Mouse (Mus musculus): ENCODE results near the gene Celf5. TPM values are rescaled to one million over a fixed set of nuclear protein-coding genes. Genes with fewer than 3 reads are reported as not detected.

Celf5 gene
- polyA plus RNA-seq, 1 experiment from 2014 or later = 1.4 TPM

DNA sequence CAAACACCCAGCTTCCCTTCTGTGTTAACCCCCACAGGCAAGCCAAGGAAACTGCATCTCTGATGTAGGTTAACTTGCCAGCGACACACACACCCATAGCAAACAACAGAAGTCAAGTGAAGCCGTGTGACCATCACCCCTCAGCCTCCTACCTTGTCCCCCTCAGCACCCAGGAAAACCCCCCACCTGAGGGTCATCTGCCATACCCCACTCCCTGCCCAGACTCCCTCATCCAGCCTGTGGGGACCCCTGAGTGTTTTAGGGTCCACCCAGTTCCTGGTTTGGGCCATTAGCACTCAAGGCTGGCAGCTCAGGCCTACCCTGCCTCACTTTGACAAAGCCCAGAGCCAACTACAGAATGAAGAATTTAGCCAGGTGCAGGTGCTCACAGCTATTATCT is 16.4 kb downstream of the Celf5 start:
- Histone ChIP-seq H3K9ac (ENCODE audit: low read depth, low read length) (no peak overlapping the region), H3K9me3 (ENCODE audit: control insufficient read depth, low read length) (no peaks in the 10 kb centered on the region), H3K4me2 (ENCODE audit: low read depth, low read length) (no peak overlapping the region), H3K36me3 (ENCODE audit: control insufficient read depth, insufficient read depth, low read length) (no peaks in the 10 kb centered on the region), H3K27ac (ENCODE audit: low read length) (no peak overlapping the region), H3K27me3 (replicated peaks; ENCODE audit: control insufficient read depth, insufficient read depth, low read length) (peaks cover 48% of the 10 kb centered on the region), H3K4me3 (ENCODE audit: low read length) (no peak overlapping the region), H3K4me1 (ENCODE audit: control insufficient read depth, insufficient read depth, low read length) (peaks cover 10% of the 10 kb centered on the region)
- 50% methylated on average over 2 of the region's 2 CpGs for WGBS
- ATAC-seq = no peak

DNA sequence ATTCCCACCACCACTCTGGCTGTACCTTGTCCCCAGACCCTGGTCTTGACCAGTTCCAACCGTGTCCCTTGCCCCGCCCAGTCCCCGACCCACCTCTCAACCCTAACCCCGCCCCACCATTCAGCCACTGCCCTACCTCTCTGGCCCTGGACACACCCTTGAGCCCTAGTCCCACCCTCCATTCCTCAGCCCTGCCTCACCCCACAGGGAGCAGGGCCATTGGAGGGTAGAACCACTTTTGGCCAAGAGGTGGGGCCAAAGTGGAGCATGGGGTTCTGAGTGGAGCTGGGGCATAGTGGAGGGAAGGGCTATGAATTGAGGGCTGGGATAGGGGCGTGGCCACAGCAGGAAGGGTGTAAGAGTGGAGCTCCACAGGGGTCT is 17.3 kb downstream of the Celf5 start:
- Histone ChIP-seq H3K27ac (ENCODE audit: low read length) (no peak overlapping the region), H3K4me3 (ENCODE audit: low read length) (no peak overlapping the region), H3K36me3 (ENCODE audit: control insufficient read depth, insufficient read depth, low read length) (no peaks in the 10 kb centered on the region), H3K4me1 (ENCODE audit: control insufficient read depth, insufficient read depth, low read length) (peaks cover 10% of the 10 kb centered on the region), H3K9me3 (ENCODE audit: control insufficient read depth, low read length) (no peaks in the 10 kb centered on the region), H3K4me2 (ENCODE audit: low read depth, low read length) (0 out of 2 replicates have a peak overlapping the region, but pooled peaks have one; percentile 56), H3K27me3 (replicated peaks; ENCODE audit: control insufficient read depth, insufficient read depth, low read length) (peaks cover 56% of the 10 kb centered on the region), H3K9ac (ENCODE audit: low read depth, low read length) (no peak overlapping the region)
- peak; percentile 74 for ATAC-seq
- WGBS = 0% methylated on average over 5 of the region's 5 CpGs

DNA sequence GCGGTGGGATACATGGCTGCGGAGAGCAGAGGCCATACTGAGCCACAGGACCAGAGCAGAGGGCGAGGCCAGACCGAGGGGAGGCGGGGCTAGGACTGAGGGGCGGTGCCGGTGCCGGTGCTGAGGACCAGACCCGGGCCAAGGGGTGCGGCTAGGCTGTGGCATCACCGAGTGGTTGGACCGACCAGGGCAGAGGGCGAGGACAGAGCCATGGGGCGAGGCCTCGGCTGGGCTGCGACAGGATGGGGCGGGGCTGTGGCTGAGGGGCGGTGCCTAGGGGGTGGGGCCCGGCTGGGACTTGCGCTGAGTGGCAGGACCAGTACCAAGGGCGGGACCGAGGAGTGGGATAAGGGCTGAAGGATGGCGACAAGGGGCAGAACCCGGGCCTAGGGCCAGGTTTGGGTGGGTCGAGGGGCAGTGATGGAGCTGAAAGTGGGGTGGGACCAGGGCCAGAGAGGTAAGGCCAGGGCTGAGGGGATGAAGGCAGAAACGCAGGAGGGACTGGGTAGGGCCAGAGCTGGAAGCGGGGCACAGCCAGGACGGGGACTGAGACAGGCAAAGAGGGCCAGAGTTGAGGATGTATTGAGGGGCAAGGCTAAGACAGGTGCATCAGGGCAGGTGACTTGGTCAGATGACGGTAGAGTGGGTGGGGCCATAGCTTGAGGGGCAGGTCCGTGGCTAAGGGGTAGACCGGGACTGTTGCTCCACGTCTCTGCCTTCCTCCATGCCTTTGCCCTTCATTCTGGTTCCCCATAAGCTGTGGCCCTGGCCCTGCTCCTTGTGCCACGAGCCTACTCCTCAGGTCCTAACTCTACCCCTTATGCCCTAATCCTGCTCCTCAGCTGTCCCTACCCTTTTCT is 17.9 kb downstream of the Celf5 start:
- no peak overlapping the region for H3K27ac ChIP-seq (ENCODE audit: low read length)
- peak overlapping the region; percentile 55; the same call in 1 of the 2 replicates for H3K9ac ChIP-seq (ENCODE audit: low read depth, low read length)
- WGBS = 3% methylated on average over 33 of the region's 33 CpGs
- H3K4me1 ChIP-seq (ENCODE audit: control insufficient read depth, insufficient read depth, low read length) = peaks cover 10% of the 10 kb centered on the region
- peaks cover 56% of the 10 kb centered on the region for H3K27me3 ChIP-seq (replicated peaks; ENCODE audit: control insufficient read depth, insufficient read depth, low read length)
- H3K4me2 ChIP-seq (ENCODE audit: low read depth, low read length) = peak overlapping the region; percentile 56
- H3K4me3 ChIP-seq (ENCODE audit: low read length) = peak overlapping the region; percentile 40
- ATAC-seq = peak; percentile 88
- H3K36me3 ChIP-seq (ENCODE audit: control insufficient read depth, insufficient read depth, low read length) = no peaks in the 10 kb centered on the region
- H3K9me3 ChIP-seq (ENCODE audit: control insufficient read depth, low read length) = no peaks in the 10 kb centered on the region

DNA sequence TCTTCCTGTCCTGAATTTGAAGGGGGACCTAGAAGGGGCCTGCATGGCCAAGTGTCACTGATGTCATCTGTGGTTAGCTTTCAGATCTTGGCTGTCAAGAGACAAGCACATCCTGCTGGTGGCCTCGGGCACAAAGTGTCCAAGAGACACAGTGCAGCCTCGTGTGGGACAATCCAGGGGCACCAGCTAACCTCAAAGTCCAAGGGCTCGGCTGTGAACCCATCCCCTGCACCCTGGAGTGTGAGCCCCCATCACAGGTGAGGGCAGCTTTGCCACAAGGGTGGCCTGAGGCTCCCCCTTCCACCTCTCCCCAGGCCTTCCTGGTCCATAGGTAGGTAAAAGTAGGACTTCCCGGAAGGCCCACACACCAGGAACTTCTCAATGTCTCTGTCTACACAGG is 19.0 kb downstream of the Celf5 start:
- WGBS = 67% methylated on average over 4 of the region's 4 CpGs
- ATAC-seq = no peak
- peaks cover 56% of the 10 kb centered on the region for H3K27me3 ChIP-seq (replicated peaks; ENCODE audit: control insufficient read depth, insufficient read depth, low read length)

GRCm38 (mm10) chr10:81462917-81463316 is 19.6 kb downstream of the Celf5 start:
- Histone ChIP-seq H3K4me3 (ENCODE audit: low read length) (no peak overlapping the region), H3K4me2 (ENCODE audit: low read depth, low read length) (no peak overlapping the region), H3K4me1 (ENCODE audit: control insufficient read depth, insufficient read depth, low read length) (peaks cover 10% of the 10 kb centered on the region), H3K9ac (ENCODE audit: low read depth, low read length) (no peak overlapping the region), H3K36me3 (ENCODE audit: control insufficient read depth, insufficient read depth, low read length) (no peaks in the 10 kb centered on the region), H3K27ac (ENCODE audit: low read length) (no peak overlapping the region), H3K9me3 (ENCODE audit: control insufficient read depth, low read length) (no peaks in the 10 kb centered on the region), H3K27me3 (replicated peaks; ENCODE audit: control insufficient read depth, insufficient read depth, low read length) (peaks cover 56% of the 10 kb centered on the region)
- WGBS = 75% methylated on average over 7 of the region's 7 CpGs
- no peak for ATAC-seq

More for the DNA sequence above, 19.0 kb downstream of the Celf5 start:
- no peak overlapping the region for H3K27ac ChIP-seq (ENCODE audit: low read length)
- peak overlapping the region; percentile 56; the same call in 1 of the 2 replicates for H3K4me2 ChIP-seq (ENCODE audit: low read depth, low read length)
- no peaks in the 10 kb centered on the region for H3K9me3 ChIP-seq (ENCODE audit: control insufficient read depth, low read length)
- H3K4me1 ChIP-seq (ENCODE audit: control insufficient read depth, insufficient read depth, low read length) = peaks cover 10% of the 10 kb centered on the region
- no peak overlapping the region for H3K9ac ChIP-seq (ENCODE audit: low read depth, low read length)
- H3K36me3 ChIP-seq (ENCODE audit: control insufficient read depth, insufficient read depth, low read length) = no peaks in the 10 kb centered on the region
- no peak overlapping the region for H3K4me3 ChIP-seq (ENCODE audit: low read length)

DNA sequence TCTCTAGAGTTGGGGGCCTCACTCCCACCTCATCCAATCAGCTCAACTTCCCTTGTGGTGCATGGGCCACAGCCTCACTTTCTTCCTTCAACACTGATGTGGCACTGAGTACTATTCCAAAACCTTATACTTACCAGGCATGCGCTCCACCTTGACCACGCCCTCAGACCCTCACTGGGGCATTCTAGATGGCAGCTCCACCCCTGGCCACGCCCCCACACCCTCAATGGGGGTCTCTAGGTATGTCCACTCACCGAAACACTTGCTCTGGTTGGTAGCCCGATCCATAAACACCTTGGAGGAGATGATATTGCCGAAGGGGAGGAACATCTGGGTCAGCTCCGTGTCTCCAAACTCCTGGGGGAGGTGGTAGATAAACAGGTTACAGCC is 20.1 kb downstream of the Celf5 start:
- peak overlapping the region; percentile 46; the same call in 1 of the 2 replicates for H3K4me2 ChIP-seq (ENCODE audit: low read depth, low read length)
- H3K27me3 ChIP-seq (replicated peaks; ENCODE audit: control insufficient read depth, insufficient read depth, low read length) = peaks cover 61% of the 10 kb centered on the region
- peaks cover 10% of the 10 kb centered on the region for H3K4me1 ChIP-seq (ENCODE audit: control insufficient read depth, insufficient read depth, low read length)
- no peak overlapping the region for H3K9ac ChIP-seq (ENCODE audit: low read depth, low read length)
- ATAC-seq = no peak
- H3K27ac ChIP-seq (ENCODE audit: low read length) = no peak overlapping the region
- H3K9me3 ChIP-seq (ENCODE audit: control insufficient read depth, low read length) = no peaks in the 10 kb centered on the region
- H3K4me3 ChIP-seq (ENCODE audit: low read length) = peak overlapping the region; percentile 25
- no peaks in the 10 kb centered on the region for H3K36me3 ChIP-seq (ENCODE audit: control insufficient read depth, insufficient read depth, low read length)
- WGBS = 37% methylated on average over 7 of the region's 7 CpGs

DNA sequence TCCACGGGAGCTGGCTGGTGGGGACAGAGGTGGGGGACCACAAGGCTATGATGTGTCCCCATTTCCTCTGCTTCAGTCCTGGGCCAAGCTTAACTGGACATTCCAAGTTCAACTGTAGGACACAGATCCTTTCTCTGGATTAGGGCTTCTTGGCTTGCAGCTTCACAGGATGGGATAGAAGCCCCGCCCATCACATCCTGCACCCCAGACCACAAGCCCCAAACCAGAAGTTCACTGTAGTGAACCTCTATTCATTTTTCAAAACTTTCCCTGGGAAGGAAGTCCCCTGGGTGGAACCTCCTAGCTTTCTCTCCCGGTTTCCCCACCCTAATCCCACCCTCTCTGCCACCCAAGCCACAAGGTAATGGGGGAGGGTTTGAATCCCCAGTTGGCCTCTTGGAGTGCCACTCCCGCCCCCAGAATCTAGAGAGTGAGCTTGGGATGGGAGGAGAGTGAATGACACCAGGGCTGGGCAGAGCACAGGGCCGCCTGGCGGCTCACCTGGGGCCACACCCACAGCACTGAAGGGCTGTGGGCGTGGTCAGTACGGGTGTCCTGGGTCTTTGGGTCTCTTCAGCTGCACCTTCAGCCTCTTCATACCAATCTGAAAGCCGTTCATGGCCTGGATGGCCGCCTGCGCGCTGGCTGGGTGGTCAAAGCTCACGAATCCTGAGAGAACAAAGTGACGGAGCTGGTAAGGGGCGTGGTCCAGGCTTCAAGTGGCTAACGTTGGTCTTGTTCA is 20.7 kb downstream of the Celf5 start:
- no peak overlapping the region for H3K9ac ChIP-seq (ENCODE audit: low read depth, low read length)
- peak overlapping the region; percentile 46; the same call in 1 of the 2 replicates for H3K4me2 ChIP-seq (ENCODE audit: low read depth, low read length)
- WGBS = 7% methylated on average over 16 of the region's 16 CpGs
- H3K4me1 ChIP-seq (ENCODE audit: control insufficient read depth, insufficient read depth, low read length) = peaks cover 10% of the 10 kb centered on the region
- no peak overlapping the region for H3K27ac ChIP-seq (ENCODE audit: low read length)
- no peaks in the 10 kb centered on the region for H3K9me3 ChIP-seq (ENCODE audit: control insufficient read depth, low read length)
- H3K27me3 ChIP-seq (replicated peaks; ENCODE audit: control insufficient read depth, insufficient read depth, low read length) = peaks cover 65% of the 10 kb centered on the region
- no peaks in the 10 kb centered on the region for H3K36me3 ChIP-seq (ENCODE audit: control insufficient read depth, insufficient read depth, low read length)
- no peak for ATAC-seq
- H3K4me3 ChIP-seq (ENCODE audit: low read length) = peak overlapping the region; percentile 25

- H3K9ac ChIP-seq (ENCODE audit: low read depth, low read length) = no peak overlapping the region
- ATAC-seq = no peak
- peaks cover 10% of the 10 kb centered on the region for H3K4me1 ChIP-seq (ENCODE audit: control insufficient read depth, insufficient read depth, low read length)
- no peak overlapping the region for H3K4me3 ChIP-seq (ENCODE audit: low read length)
- no peak overlapping the region for H3K4me2 ChIP-seq (ENCODE audit: low read depth, low read length)
- no peaks in the 10 kb centered on the region for H3K36me3 ChIP-seq (ENCODE audit: control insufficient read depth, insufficient read depth, low read length)
- peaks cover 65% of the 10 kb centered on the region for H3K27me3 ChIP-seq (replicated peaks; ENCODE audit: control insufficient read depth, insufficient read depth, low read length)
- H3K9me3 ChIP-seq (ENCODE audit: control insufficient read depth, low read length) = no peaks in the 10 kb centered on the region
- 42% methylated on average over 11 of the region's 11 CpGs for WGBS
- H3K27ac ChIP-seq (ENCODE audit: low read length) = no peak overlapping the region
Observed at GRCm38 (mm10) chr10:81460951-81461350, 21.6 kb downstream of the Celf5 start.

DNA sequence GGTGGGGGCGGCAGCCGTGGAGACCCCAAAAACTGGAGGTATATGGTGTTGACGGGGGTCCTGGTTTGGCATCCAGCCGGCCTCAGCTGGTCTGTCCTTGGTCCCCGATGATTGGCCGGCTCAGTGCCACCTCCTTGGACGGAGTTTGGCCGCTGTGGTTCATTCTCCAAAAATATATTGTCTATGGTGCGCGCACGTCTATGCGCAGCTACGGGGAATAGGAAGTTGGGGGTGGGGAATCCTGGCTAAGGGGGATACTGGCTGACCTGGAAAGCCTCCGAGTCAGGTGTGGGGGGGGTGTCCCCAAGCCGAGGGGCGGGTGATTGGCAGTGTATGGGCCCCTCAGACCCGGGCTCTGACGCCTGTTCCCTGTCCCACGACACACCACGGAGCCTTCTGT is 22.0 kb downstream of the Celf5 start:
- Histone ChIP-seq H3K4me1 (ENCODE audit: control insufficient read depth, insufficient read depth, low read length) (peaks cover 10% of the 10 kb centered on the region), H3K9ac (ENCODE audit: low read depth, low read length) (no peak overlapping the region), H3K4me3 (ENCODE audit: low read length) (no peak overlapping the region), H3K4me2 (ENCODE audit: low read depth, low read length) (no peak overlapping the region), H3K27me3 (replicated peaks; ENCODE audit: control insufficient read depth, insufficient read depth, low read length) (peaks cover 65% of the 10 kb centered on the region), H3K9me3 (ENCODE audit: control insufficient read depth, low read length) (no peaks in the 10 kb centered on the region), H3K27ac (ENCODE audit: low read length) (no peak overlapping the region), H3K36me3 (ENCODE audit: control insufficient read depth, insufficient read depth, low read length) (no peaks in the 10 kb centered on the region)
- WGBS = 35% methylated on average over 20 of the region's 20 CpGs
- no peak for ATAC-seq
